Mouse (Mus musculus) CH12.LX (cell line): ENCODE results near the gene Lpcat3.

Experiments used
- CTCF ChIP-seq, 2 experiments: IDR thresholded peaks in 1 of 2; conservative IDR thresholded peaks in 1 of 2; 2 replicates each; pipeline ENCODE4 v1.5.1; 2011 to 2012; ENCODE audit warnings: low read depth in 2 of 2, low read length in 2 of 2, improper control_type of control experiment in 1 of 2, inconsistent platforms in 1 of 2, mild to moderate bottlenecking in 1 of 2, moderate library complexity in 1 of 2
- JUND ChIP-seq: conservative IDR thresholded peaks from 2 replicates; pipeline ENCODE4 v1.6.1; 2011; ENCODE audit warnings: low read depth, low read length, improper control_type of control experiment
- NELFE ChIP-seq: IDR thresholded peaks from 2 replicates; pipeline ENCODE4 v1.6.1; 2011; ENCODE audit warnings: low read depth, low read length, improper control_type of control experiment
- POLR2AphosphoS2 ChIP-seq: IDR thresholded peaks from 2 replicates; pipeline ENCODE4 v1.6.1; 2011; ENCODE audit warnings: low read depth, low read length, improper control_type of control experiment
- ZC3H11A ChIP-seq: IDR thresholded peaks from 2 replicates; pipeline ENCODE4 v1.6.1; 2012; ENCODE audit warnings: low read depth, mild to moderate bottlenecking, inconsistent platforms, low read length, improper control_type of control experiment

DNA sequence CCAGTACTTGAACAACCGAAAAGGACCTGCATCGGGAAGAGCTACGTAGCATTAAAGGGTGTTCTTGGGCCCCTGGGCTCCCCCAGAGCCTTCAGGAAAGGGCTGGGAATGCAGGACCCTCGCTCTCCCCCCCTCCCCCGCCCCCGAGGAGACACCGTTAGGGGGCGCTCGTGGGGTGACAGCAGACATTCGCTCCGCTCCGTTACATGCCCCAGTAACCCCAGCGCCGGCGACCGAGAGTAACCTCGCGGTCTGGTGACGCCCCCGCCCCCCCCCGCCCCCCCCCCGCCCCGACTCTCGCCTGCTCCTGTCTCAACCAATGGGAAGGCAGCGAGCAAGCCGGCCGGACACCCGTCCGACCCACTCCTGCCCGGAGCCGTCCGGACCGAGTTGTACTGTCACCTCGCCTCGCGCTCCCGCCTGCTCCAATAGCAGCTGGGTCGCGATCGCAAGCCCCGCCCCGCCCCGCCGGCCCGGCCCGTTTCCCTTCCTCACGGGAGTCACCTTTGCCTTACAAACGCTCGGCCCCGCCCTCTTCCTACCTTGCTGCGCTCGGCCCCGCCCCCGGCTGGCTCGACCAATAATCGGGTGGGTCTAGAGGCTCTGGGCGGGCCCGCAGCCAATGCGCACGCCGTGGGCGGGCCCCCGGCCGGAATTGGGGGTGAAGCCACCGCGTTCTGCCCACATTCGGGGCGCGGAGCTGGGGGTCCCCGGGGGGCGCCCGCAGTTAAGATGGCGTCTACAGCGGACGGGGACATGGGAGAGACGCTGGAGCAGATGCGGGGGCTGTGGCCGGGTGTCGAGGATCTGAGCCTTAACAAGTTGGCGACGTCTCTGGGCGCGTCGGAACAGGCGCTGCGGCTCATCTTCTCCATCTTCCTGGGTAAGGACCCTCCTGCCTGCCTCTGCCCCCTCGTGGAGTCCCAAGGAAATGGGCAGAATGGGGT, at the start of gene Lpcat3:
- TF ChIP-seq CTCF (conservative IDR thresholded peaks at IDR 0.05 in 1 of 2, IDR thresholded peaks at IDR 0.05 in 1 of 2; ENCODE audit: low read depth in 2 of 2, low read length in 2 of 2) (peak; percentile 24 to 79; a peak in 2 of 4 replicates), POLR2AphosphoS2 (no peak), NELFE (peak; percentile 65), ZC3H11A (no peak), JUND (no peak)
